Comparison of ENCODE assay signal across 12 mouse cellular contexts in the genomic region with DNA sequence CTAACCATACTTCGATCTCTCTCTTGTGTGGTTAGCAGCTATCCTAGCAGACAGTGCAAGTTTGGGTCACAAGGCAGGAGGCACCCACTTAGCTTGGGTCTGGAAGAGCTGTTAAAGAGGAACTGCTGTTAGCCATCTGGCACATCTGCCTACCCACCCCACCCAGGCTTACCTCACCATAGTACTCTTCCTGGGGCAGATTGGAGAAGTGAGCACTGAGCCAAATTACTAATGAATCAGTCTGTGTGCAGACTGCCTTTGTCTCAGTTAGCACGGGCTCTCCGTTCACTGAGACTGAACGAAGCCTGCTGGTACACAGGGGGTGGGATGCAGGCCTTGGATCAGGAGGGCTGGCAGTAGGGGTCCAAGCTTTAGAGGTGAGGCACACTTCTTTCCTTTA. TPM values are rescaled to one million over a fixed set of nuclear protein-coding genes. Genes with fewer than 3 reads are reported as not detected.
DNase-seq lines count a peak whose midpoint lies in the region; ATAC-seq lines count a peak whose summit lies in the region.
"Had no signal": no experiment of that assay in that cellular context is flagged by ENCODE, and none has a peak within 500 bp of the region (broad histone marks: within the 10 kb centered on the region; RNA-seq: fewer than 3 reads in every experiment).

No protein-coding gene starts in this region.

- no peaks in the 10 kb centered on the region for H3K27me3 ChIP-seq in forebrain, embryonic 14.5 days (replicated peaks; ENCODE audit: control insufficient read depth, insufficient read depth, low read length)
- H3K27me3 ChIP-seq: embryonic facial prominence, embryonic 15.5 days had no signal

- DNase-seq in cerebellum, postnatal 36 days, result peak; percentile 17
- DNase-seq in cerebellum, adult 11-12 months, result no peak
- peak; percentile 74 to 78 for DNase-seq in B cell, adult 2 months
- peak; percentile 66 for DNase-seq in forebrain, embryonic 14.5 days (ENCODE audit: low spot score)
- no peak for DNase-seq in gastrocnemius, postnatal 25 days
- no peak for DNase-seq in heart, postnatal 36 days
- DNase-seq: adrenal gland, postnatal 10 days; kidney, postnatal 10 days; liver, embryonic 13.5 days had no signal

- H3K9me3 ChIP-seq in forebrain, embryonic 14.5 days (replicated peaks; ENCODE audit: control insufficient read depth, low read length), result no peaks in the 10 kb centered on the region
- H3K9me3 ChIP-seq: embryonic facial prominence, embryonic 15.5 days; liver, embryonic 13.5 days had no signal

- 46% methylated on average over 4 of the region's 4 CpGs for WGBS in forebrain, embryonic 14.5 days

- H3K9ac ChIP-seq in forebrain, embryonic 14.5 days (ENCODE audit: low read length), result no peak overlapping the region
- H3K9ac ChIP-seq: embryonic facial prominence, embryonic 15.5 days; liver, embryonic 13.5 days had no signal

- intact Hi-C loops in heart, postnatal 36 days (cut with DNase I), result no loop called here

- H3K4me1 ChIP-seq in forebrain, embryonic 14.5 days (ENCODE audit: control insufficient read depth, insufficient read depth, low read length), result peaks cover 14% of the 10 kb centered on the region

- no peak overlapping the region for H3K4me2 ChIP-seq in forebrain, embryonic 14.5 days (ENCODE audit: low read length)
- H3K4me2 ChIP-seq: embryonic facial prominence, embryonic 15.5 days; liver, embryonic 13.5 days had no signal

- peaks cover 12% of the 10 kb centered on the region; the same call in 1 of the 2 replicates for H3K36me3 ChIP-seq in forebrain, embryonic 14.5 days (ENCODE audit: control insufficient read depth, insufficient read depth, low read length)
- H3K36me3 ChIP-seq: liver, embryonic 13.5 days had no signal

- H3K4me3 ChIP-seq in forebrain, embryonic 14.5 days (ENCODE audit: low read depth, low read length), result no peak overlapping the region
- H3K4me3 ChIP-seq: embryonic facial prominence, embryonic 15.5 days; liver, embryonic 13.5 days had no signal

- ATAC-seq in forebrain, embryonic 14.5 days, result peak; percentile 66
- peak; percentile 95 for ATAC-seq in megakaryocyte progenitor cell, adult 5-6 weeks (replicated peaks; ENCODE audit: poor library complexity)
- ATAC-seq in inflammation-experienced regulatory T-cells, adult 6 months, result no peak

- no peak overlapping the region for H3K27ac ChIP-seq in forebrain, embryonic 14.5 days (ENCODE audit: low read depth, low read length)
- H3K27ac ChIP-seq: embryonic facial prominence, embryonic 15.5 days; liver, embryonic 13.5 days had no signal

RNA-seq across cellular contexts. Expression of a gene that starts 6.0 kb away (rescaled TPM):
- polyA plus RNA-seq in forebrain, embryonic 14.5 days (2014; fragmentation: Nextera tagmentation; extraction: Ambion mirVana), result 11.9 and 13.4 TPM in 2 replicates
- 0.17 and 0.32 TPM in 2 replicates for total RNA-seq in megakaryocyte progenitor cell, adult 5-6 weeks (2015)
- total RNA-seq in megakaryocyte progenitor cell, adult 5-6 weeks (2017), result 0.27 and 0.83 TPM in 2 replicates
- 1 to 10 TPM; 1.5 to 1.7 TPM for total RNA-seq in gastrocnemius, postnatal 25 days (2021)
- under 1 TPM; 0.54 to 1.00 TPM for total RNA-seq in heart, postnatal 36 days (2021)
- polyA plus RNA-seq in inflammation-experienced regulatory T-cells, adult 6 months (2017; shearing (Covaris generic)), result under 1 TPM in 1 of 3 experiments, not detected in 2; 0.31 TPM

RNA-seq across cellular contexts. Expression of a gene that starts 49.7 kb away (rescaled TPM):
- 20.7 and 25.3 TPM in 2 replicates for polyA plus RNA-seq in forebrain, embryonic 14.5 days (2014; fragmentation: Nextera tagmentation; extraction: Ambion mirVana)
- total RNA-seq in megakaryocyte progenitor cell, adult 5-6 weeks (2015), result 17.5 and 20.2 TPM in 2 replicates
- total RNA-seq in megakaryocyte progenitor cell, adult 5-6 weeks (2017), result 21.6 and 24.7 TPM in 2 replicates
- total RNA-seq in gastrocnemius, postnatal 25 days (2021), result 10 to 100 TPM; 14.5 to 15.9 TPM
- total RNA-seq in heart, postnatal 36 days (2021), result 10 to 100 TPM; 23.7 to 27.9 TPM
- 10 to 100 TPM; 15.6 to 18.0 (median 17.6) TPM for polyA plus RNA-seq in inflammation-experienced regulatory T-cells, adult 6 months (2017; shearing (Covaris generic))

Comparison
In these comparisons a context has a peak if more than half of its experiments do, and no peak if none do; other contexts are left out.
1. DNase-seq: peak in cerebellum, postnatal 36 days (2 of 2), B cell, adult 2 months (2 of 2) and forebrain, embryonic 14.5 days (single experiment); none in cerebellum, adult 11-12 months (single experiment), gastrocnemius, postnatal 25 days (single experiment) and heart, postnatal 36 days (0 of 2).